Mouse (Mus musculus): ENCODE results near the gene Uba1.
"Not testable (repeated sequence)": the region's sequence is repeated elsewhere in the genome, so short reads cannot be mapped to it uniquely, and the experiment has no call there.

The Uba1 gene

DNA sequence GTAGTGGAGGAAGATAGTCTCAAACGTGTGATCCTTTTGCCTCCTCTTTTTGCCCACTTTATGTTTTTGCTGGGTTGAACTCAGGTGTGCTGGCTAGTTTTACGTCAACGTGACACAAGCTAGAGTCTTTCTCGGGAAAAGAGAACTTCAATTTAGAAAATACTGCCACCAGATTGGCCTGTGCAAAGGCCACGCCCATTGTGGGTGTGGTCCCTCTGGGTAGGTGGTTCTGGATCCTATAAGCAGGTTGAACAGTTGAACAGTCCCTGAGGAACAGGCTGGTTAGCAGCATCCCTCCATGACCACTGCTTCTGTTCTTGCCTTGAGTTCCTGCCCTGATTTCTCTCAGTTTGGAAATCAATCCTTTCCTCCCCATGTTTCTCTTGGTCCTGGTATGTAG lies 70.6 kb downstream of the Uba1 start:
- no peak for DNase-seq (ENCODE audit: low read depth)

GRCm38 (mm10) chrX:20730048-20730447 lies 71.9 kb downstream of the Uba1 start:
- not testable (repeated sequence) for DNase-seq (ENCODE audit: low read depth)

All from NIH3T3 (cell line).